Mouse (Mus musculus): Measurements from ENCODE around the gene Tcerg1l. TPM values are rescaled to one million over a fixed set of nuclear protein-coding genes. Genes with fewer than 3 reads are reported as not detected.

Gene Tcerg1l
- polyA plus RNA-seq (2015; fragmentation: Nextera tagmentation; extraction: Ambion mirVana), result 0.06 and 0.12 TPM in 2 replicates

GRCm38 (mm10) chr7:138397485-138398181, at the start of gene Tcerg1l:
Tcerg1l (minus strand) TSS chr7:138397730.

Measured in spleen, postnatal 0 days (tissue).